Mouse (Mus musculus): ENCODE measurements at regions not wholly inside any gene's neighbourhood (a gene's known extent, or its start where the extent isn't known, plus 50 kb on each side); places are given as distances from the start of the nearest gene placed in this dataset.
"Not testable (repeated sequence)": the region's sequence is repeated elsewhere in the genome, so short reads cannot be mapped to it uniquely, and the experiment has no call there.

- H3K4me2 ChIP-seq (replicated peaks; ENCODE audit: low read depth, low read length, severe bottlenecking): no peak overlapping the region
- no peak overlapping the region for H3K9ac ChIP-seq (ENCODE audit: low read depth, low read length, severe bottlenecking)
- H3K27me3 ChIP-seq (ENCODE audit: control insufficient read depth, insufficient read depth, low read length): no peaks in the 10 kb centered on the region
- TF ChIP-seq POLR2A (IDR thresholded peaks at IDR 0.05; ENCODE audit: borderline replicate concordance, extremely low read depth, insufficient read depth, insufficient read length): no peak
- H3K9me3 ChIP-seq (ENCODE audit: control insufficient read depth, low read length): no peaks in the 10 kb centered on the region
- ATAC-seq (ENCODE audit: low FRiP score, low read depth) (no peak), DNase-seq (ENCODE audit: low spot score) (no peak)
- H3K36me3 ChIP-seq (ENCODE audit: control insufficient read depth, insufficient read depth, low read length): no peaks in the 10 kb centered on the region
- H3K27ac ChIP-seq (replicated peaks; ENCODE audit: low read depth, low read length): no peak overlapping the region
- H3K4me1 ChIP-seq (ENCODE audit: control insufficient read depth, insufficient read depth, low read length): peaks cover 2% of the 10 kb centered on the region; the same call in 1 of the 2 replicates
- no peak overlapping the region for H3K4me3 ChIP-seq (replicated peaks; ENCODE audit: low read length)
Observed at GRCm38 (mm10) chr12:69515850-69516249, 67.0 kb downstream of the Vcpkmt start.

- H3K27me3 ChIP-seq (ENCODE audit: control insufficient read depth, insufficient read depth, low read length): no peaks in the 10 kb centered on the region
- H3K4me1 ChIP-seq (ENCODE audit: control insufficient read depth, insufficient read depth, low read length): peaks cover 2% of the 10 kb centered on the region; the same call in 1 of the 2 replicates
- H3K4me3 ChIP-seq (replicated peaks; ENCODE audit: low read length): no peak overlapping the region
- no peak overlapping the region for H3K4me2 ChIP-seq (replicated peaks; ENCODE audit: low read depth, low read length, severe bottlenecking)
- H3K27ac ChIP-seq (replicated peaks; ENCODE audit: low read depth, low read length): no peak overlapping the region
- ATAC-seq (ENCODE audit: low FRiP score, low read depth): no peak
- no peak for DNase-seq (ENCODE audit: low spot score)
- no peak for TF ChIP-seq POLR2A (IDR thresholded peaks at IDR 0.05; ENCODE audit: borderline replicate concordance, extremely low read depth, insufficient read depth, insufficient read length)
- no peaks in the 10 kb centered on the region for H3K36me3 ChIP-seq (ENCODE audit: control insufficient read depth, insufficient read depth, low read length)
- no peak overlapping the region for H3K9ac ChIP-seq (ENCODE audit: low read depth, low read length, severe bottlenecking)
- H3K9me3 ChIP-seq (ENCODE audit: control insufficient read depth, low read length): no peaks in the 10 kb centered on the region
- WGBS: 57% methylated on average over 9 of the region's 9 CpGs
Observed at GRCm38 (mm10) chr12:69515117-69515516, 67.7 kb downstream of the Vcpkmt start.

GRCm38 (mm10) chr12:69513166-69513565, 69.7 kb downstream of the Vcpkmt start:
- Histone ChIP-seq H3K36me3 (ENCODE audit: control insufficient read depth, insufficient read depth, low read length) (no peaks in the 10 kb centered on the region), H3K9me3 (ENCODE audit: control insufficient read depth, low read length) (no peaks in the 10 kb centered on the region), H3K27ac (replicated peaks; ENCODE audit: low read depth, low read length) (no peak overlapping the region), H3K4me3 (replicated peaks; ENCODE audit: low read length) (no peak overlapping the region), H3K9ac (ENCODE audit: low read depth, low read length, severe bottlenecking) (no peak overlapping the region), H3K4me1 (ENCODE audit: control insufficient read depth, insufficient read depth, low read length) (0 out of 2 replicates have a peak, but pooled peaks cover 2% of the 10 kb centered on the region), H3K27me3 (ENCODE audit: control insufficient read depth, insufficient read depth, low read length) (no peaks in the 10 kb centered on the region), H3K4me2 (replicated peaks; ENCODE audit: low read depth, low read length, severe bottlenecking) (no peak overlapping the region)
- DNase-seq (ENCODE audit: low spot score): no peak
- no peak for ATAC-seq (ENCODE audit: low FRiP score, low read depth)
- 72% methylated on average over 4 of the region's 4 CpGs for WGBS
- no peak for TF ChIP-seq POLR2A (IDR thresholded peaks at IDR 0.05; ENCODE audit: borderline replicate concordance, extremely low read depth, insufficient read depth, insufficient read length)

GRCm38 (mm10) chr12:69510736-69511135, 72.1 kb downstream of the Vcpkmt start:
- no peaks in the 10 kb centered on the region for H3K4me1 ChIP-seq (ENCODE audit: control insufficient read depth, insufficient read depth, low read length)
- WGBS: 75% methylated on average over 4 of the region's 4 CpGs
- H3K4me2 ChIP-seq (replicated peaks; ENCODE audit: low read depth, low read length, severe bottlenecking): no peak overlapping the region
- H3K9me3 ChIP-seq (ENCODE audit: control insufficient read depth, low read length): no peaks in the 10 kb centered on the region
- H3K4me3 ChIP-seq (replicated peaks; ENCODE audit: low read length): no peak overlapping the region
- H3K9ac ChIP-seq (ENCODE audit: low read depth, low read length, severe bottlenecking): no peak overlapping the region
- ATAC-seq (ENCODE audit: low FRiP score, low read depth) (no peak), DNase-seq (ENCODE audit: low spot score) (no peak)
- no peaks in the 10 kb centered on the region for H3K36me3 ChIP-seq (ENCODE audit: control insufficient read depth, insufficient read depth, low read length)
- H3K27me3 ChIP-seq (ENCODE audit: control insufficient read depth, insufficient read depth, low read length): no peaks in the 10 kb centered on the region
- no peak overlapping the region for H3K27ac ChIP-seq (replicated peaks; ENCODE audit: low read depth, low read length)
- no peak for TF ChIP-seq POLR2A (IDR thresholded peaks at IDR 0.05; ENCODE audit: borderline replicate concordance, extremely low read depth, insufficient read depth, insufficient read length)

GRCm38 (mm10) chr12:69509180-69509579, 73.6 kb downstream of the Vcpkmt start:
- ATAC-seq (ENCODE audit: low FRiP score, low read depth): not testable (repeated sequence)

GRCm38 (mm10) chr12:69507906-69508305, 74.9 kb downstream of the Vcpkmt start:
- no peak for ATAC-seq (ENCODE audit: low FRiP score, low read depth)

More at GRCm38 (mm10) chr12:69509180-69509579, 73.6 kb downstream of the Vcpkmt start:
- not testable (repeated sequence) for H3K27ac ChIP-seq (replicated peaks; ENCODE audit: low read depth, low read length); H3K4me1 ChIP-seq (ENCODE audit: control insufficient read depth, insufficient read depth, low read length); H3K9ac ChIP-seq (ENCODE audit: low read depth, low read length, severe bottlenecking); H3K27me3 ChIP-seq (ENCODE audit: control insufficient read depth, insufficient read depth, low read length); H3K36me3 ChIP-seq (ENCODE audit: control insufficient read depth, insufficient read depth, low read length); H3K4me2 ChIP-seq (replicated peaks; ENCODE audit: low read depth, low read length, severe bottlenecking); DNase-seq (ENCODE audit: low spot score); H3K9me3 ChIP-seq (ENCODE audit: control insufficient read depth, low read length); H3K4me3 ChIP-seq (replicated peaks; ENCODE audit: low read length)
- WGBS: 80% methylated on average over 1 of the region's 1 CpGs

More at GRCm38 (mm10) chr12:69507906-69508305, 74.9 kb downstream of the Vcpkmt start:
- Histone ChIP-seq H3K9ac (ENCODE audit: low read depth, low read length, severe bottlenecking) (no peak overlapping the region), H3K4me2 (replicated peaks; ENCODE audit: low read depth, low read length, severe bottlenecking) (no peak overlapping the region), H3K27me3 (ENCODE audit: control insufficient read depth, insufficient read depth, low read length) (no peaks in the 10 kb centered on the region), H3K4me1 (ENCODE audit: control insufficient read depth, insufficient read depth, low read length) (no peaks in the 10 kb centered on the region), H3K36me3 (ENCODE audit: control insufficient read depth, insufficient read depth, low read length) (no peaks in the 10 kb centered on the region), H3K27ac (replicated peaks; ENCODE audit: low read depth, low read length) (no peak overlapping the region), H3K9me3 (ENCODE audit: control insufficient read depth, low read length) (no peaks in the 10 kb centered on the region), H3K4me3 (replicated peaks; ENCODE audit: low read length) (no peak overlapping the region)
- 76% methylated on average over 6 of the region's 6 CpGs for WGBS
- no peak for TF ChIP-seq POLR2A (IDR thresholded peaks at IDR 0.05; ENCODE audit: borderline replicate concordance, extremely low read depth, insufficient read depth, insufficient read length)
- no peak for DNase-seq (ENCODE audit: low spot score)

Data from limb, embryonic 14.5 days (tissue).